Mouse (Mus musculus) olfactory bulb, adult 2 months (tissue): Measurements from ENCODE around the gene Ankzf1.

Experiments used
- CTCF ChIP-seq: fragments of 200-500 bp; IDR thresholded peaks from 2 replicates; pipeline ENCODE4 v1.5.1; 2012; ENCODE audit warnings: low read depth, mild to moderate bottlenecking, low read length, moderate library complexity; ENCODE audit not compliant: insufficient read depth
- POLR2A ChIP-seq: fragments of 200-500 bp; IDR thresholded peaks from 2 replicates; pipeline ENCODE4 v1.6.1; 2012; ENCODE audit warnings: mild to moderate bottlenecking, low read depth, low read length, moderate library complexity; ENCODE audit not compliant: insufficient read depth

GRCm38 (mm10) chr1:75211141-75211708 lies 19.3 kb downstream of the Ankzf1 start:
- no peak for TF ChIP-seq CTCF
- TF ChIP-seq POLR2A, result no peak
